Mouse (Mus musculus): ENCODE results near the gene Smagp.

Gene Smagp

GRCm38 (mm10) chr15:100666219-100666696 lies 29.5 kb upstream of the Smagp start:
- no peak for DNase-seq (ENCODE audit: extremely low read depth, low read depth, low spot score)

- no peak for DNase-seq (ENCODE audit: extremely low read depth, low read depth, low spot score)
Observed at GRCm38 (mm10) chr15:100665411-100666218, 28.9 kb upstream of the Smagp start.

DNA sequence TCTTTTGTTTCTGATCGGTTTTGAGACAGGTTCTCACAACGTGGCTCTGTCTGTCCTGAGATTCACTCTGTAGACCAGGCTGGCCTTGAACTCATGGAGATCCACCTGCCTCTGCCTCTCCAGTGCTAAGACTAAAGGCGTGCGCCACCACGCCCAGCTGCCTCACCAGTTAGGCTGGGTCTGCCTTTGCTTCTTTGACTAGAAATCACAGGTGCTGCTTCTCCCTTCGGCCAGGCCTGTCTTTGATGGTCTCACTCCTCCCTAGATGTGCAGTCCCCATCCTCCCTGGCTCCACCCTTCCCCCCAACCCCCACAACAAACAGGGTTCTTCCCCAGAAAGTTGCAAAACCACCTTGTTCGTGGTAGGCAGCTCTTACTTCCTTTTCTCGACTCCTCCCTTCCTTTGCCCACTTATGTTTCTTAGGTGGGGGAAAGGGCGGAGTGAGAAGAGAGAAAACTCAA lies 28.1 kb upstream of the Smagp start:
- no peak for DNase-seq (ENCODE audit: extremely low read depth, low read depth, low spot score)

DNA sequence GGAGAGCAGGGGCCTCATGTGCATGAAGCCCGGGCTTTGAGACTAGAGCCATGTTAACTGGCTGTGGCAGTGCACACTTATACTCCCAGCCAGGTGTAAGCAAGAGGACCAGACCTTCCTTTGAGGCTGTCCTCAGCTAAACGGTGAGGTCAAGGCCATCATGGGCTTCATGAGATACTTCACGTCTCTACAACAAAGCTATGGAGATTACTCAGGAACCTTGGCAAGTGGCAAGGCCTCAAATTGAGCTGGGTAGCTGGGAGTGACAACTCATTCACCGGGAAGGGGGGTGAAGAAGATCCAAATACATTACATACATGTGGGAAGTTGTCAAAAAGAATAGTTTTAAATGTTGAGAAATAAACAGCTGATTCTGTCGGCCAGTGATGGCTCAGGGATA lies 24.1 kb upstream of the Smagp start:
- no peak for DNase-seq (ENCODE audit: extremely low read depth, low read depth, low spot score)

GRCm38 (mm10) chr15:100660306-100660705 lies 23.6 kb upstream of the Smagp start:
- no peak for DNase-seq (ENCODE audit: extremely low read depth, low read depth, low spot score)

DNA sequence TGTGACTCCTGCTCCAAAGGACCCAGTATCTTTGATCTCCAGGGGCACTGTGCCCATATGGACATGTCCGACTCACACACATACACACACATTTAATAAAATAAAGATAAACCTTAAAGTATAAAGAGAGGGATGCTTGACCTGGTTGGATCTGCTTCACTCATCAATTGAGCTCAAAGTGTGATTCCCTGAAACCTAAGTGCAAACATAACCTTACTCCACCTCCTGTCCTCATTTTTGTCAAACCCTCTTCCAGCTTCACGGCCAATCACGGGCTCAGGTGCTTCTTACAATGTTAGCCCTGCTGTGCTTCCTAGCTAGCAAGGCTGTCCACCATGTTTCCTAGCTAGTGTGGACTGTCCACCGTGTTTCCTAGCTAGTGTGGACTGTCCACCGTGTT lies 18.5 kb upstream of the Smagp start:
- DNase-seq (ENCODE audit: extremely low read depth, low read depth, low spot score): no peak

DNA sequence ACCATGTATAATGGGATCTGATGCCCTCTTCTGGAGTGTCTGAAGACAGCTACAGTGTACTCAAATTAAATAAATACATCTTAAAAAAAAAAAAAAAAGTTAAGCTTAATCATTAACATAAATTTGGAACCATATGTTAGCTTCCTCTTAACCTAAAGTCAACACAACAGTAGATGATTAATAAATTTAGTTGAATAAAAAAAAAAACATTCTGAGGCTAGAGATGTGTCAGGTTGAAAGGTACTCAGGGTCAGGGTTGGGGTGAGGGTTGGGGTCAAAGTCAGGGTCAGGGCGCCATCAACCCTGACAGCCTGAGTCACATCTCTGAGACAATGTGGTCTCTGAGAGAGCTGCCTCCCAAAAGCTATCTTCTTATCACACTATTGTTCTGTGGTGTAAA lies 17.5 kb upstream of the Smagp start:
- no peak for DNase-seq (ENCODE audit: extremely low read depth, low read depth, low spot score)

- no peak for DNase-seq (ENCODE audit: extremely low read depth, low read depth, low spot score)
Observed at GRCm38 (mm10) chr15:100651610-100652009, 14.9 kb upstream of the Smagp start.

- no peak for DNase-seq (ENCODE audit: extremely low read depth, low read depth, low spot score)
Observed at GRCm38 (mm10) chr15:100650111-100650510, 13.4 kb upstream of the Smagp start.

DNA sequence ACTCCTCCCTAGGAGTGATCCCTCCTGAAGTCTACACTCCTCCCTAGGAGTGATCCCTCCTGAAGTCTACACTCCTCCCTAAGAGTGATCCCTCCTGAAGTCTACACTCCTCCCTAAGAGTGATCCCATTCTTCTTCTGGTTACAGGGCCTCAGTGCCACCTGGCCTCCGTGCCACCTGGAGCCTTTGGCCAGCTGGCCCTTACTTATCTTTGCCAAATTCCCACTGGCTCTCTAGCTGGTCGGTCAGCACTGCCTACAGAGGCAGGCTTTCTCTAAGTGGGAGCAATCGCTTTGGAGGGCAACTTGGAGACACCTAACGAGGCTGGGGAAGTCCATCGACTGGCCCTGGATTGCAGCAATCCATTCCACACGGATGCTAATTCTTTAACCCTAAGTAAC lies 9.4 kb upstream of the Smagp start:
- no peak for DNase-seq (ENCODE audit: extremely low read depth, low read depth, low spot score)

DNA sequence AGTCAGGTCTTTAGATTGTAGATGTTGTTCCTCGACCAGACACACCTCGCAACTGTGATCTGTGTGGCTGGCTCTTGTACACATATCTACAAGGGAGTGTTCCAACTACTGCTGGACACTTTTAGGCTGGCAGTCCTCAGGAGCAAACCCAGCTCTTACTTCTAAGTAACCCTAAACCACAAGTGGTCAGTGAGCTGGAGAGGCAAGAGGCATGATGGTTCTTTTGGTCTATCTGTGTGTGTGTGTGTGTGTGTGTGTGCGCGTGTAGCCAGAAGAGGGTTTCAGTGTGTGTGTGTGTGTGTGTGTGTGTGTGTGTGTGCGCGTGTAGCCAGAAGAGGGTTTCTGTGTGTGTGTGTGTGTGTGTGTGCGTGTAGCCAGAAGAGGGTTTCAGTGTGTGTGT lies 5.7 kb upstream of the Smagp start:
- DNase-seq (ENCODE audit: extremely low read depth, low read depth, low spot score): no peak

DNA sequence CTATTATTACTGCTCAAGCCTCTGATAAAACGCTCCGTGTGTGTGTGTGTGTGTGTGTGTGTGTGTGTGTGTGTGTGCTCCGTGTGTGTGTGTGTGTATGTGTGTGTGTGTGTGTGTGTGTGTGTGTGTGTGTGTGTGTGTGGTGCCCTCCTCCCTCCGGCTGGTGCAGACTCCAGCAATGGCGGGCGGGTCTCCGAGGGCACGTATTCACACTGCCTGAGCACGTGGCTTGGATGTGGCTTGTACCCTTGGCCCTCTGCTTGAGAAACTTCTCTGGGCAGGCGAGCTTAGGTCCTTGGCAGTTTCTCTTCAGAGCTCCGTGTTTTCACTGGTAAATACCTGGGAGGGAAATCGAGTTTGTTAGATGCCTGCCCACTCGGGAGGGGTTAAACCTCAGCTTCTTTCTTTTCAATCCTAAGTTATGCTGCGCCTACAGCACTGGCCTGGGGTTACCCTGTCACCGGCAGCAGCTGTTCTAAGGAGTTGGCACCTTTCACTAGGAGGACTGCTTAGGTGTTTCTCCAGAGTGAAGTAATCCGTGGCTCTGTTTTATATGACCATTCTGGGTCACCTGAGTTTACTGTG lies 4.6 kb upstream of the Smagp start:
- DNase-seq (ENCODE audit: extremely low read depth, low read depth, low spot score): peak; percentile 87

DNA sequence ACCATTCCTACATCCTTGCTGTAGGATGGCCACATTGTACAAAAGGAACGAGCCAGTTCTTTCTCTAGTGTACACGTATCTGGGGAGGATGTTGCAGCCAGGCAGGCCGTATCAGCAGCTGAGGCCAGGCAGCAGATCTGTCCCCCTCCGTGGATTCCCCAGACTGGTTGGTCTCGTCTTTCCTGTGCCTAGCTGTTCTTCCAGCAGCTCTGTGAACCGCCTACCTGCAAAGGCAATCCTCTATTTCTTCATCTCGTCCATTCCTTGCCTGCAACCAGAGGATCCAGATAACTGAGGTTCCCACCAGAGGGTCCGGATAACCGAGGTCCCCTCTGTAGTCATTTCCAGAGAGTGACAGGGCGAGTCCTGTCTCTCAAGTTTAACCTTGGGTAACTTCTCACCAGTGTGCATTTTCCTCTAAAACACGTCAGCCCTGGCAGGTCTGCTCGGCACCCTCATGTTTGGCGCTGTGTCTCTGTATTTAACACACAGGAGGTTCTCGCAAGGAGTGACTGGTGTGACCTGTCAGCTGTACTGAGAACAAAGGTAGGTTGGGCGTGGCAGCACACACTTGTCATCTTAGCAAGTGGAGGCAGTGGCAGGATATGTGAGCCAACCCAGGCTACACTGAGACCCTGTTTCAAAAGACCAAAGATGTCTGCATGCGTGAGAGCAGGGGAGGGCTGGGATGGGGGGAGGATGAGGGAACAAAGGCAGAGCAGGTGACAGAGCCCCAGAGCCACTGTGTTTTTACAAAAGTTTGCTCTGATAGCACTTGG lies 3.4 kb upstream of the Smagp start:
- DNase-seq (ENCODE audit: extremely low read depth, low read depth, low spot score): no peak

DNA sequence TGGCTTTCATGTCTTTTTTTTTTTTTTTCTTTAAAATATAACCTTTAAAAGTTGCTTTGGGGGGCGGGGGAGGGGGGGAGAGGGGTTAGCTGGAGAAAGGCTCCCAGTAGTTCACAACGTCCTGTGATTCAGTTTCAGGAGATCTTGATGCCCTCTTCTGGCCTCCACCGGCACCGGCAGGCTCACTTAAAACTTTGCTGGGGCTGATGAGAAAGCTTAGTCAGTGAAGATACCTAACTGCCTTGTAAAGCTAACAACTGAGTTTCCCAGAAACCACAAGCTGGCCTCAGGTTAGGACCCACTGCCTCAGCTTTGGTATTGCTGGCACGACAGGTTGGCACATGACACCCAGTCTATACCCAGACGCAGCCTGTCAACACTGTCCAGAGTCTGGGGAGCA lies 921 bp upstream of the Smagp start:
- DNase-seq (ENCODE audit: extremely low read depth, low read depth, low spot score): no peak

- DNase-seq (ENCODE audit: extremely low read depth, low read depth, low spot score): no peak
Observed at GRCm38 (mm10) chr15:100635851-100636645, 692 bp downstream of the Smagp start.

DNA sequence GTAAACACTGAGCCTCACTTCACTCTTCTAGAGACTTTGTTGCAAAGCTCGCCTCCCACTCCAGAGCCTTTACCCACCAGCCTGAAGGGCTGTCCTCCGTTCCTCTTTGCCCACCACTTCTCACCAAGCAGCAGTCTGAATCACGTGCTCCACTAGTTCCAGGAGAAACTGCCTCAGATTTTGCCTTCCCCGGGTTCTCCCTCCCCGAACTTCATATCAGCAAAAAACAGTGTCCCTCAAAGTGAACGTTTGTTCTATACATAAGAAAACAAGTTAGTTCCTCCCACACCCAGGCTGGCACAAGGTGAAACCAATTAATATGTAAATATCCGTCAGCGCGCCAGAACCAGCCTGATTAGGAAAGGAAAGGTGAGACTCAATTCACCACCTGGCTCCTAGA lies 1.5 kb downstream of the Smagp start:
- DNase-seq (ENCODE audit: extremely low read depth, low read depth, low spot score): no peak

DNA sequence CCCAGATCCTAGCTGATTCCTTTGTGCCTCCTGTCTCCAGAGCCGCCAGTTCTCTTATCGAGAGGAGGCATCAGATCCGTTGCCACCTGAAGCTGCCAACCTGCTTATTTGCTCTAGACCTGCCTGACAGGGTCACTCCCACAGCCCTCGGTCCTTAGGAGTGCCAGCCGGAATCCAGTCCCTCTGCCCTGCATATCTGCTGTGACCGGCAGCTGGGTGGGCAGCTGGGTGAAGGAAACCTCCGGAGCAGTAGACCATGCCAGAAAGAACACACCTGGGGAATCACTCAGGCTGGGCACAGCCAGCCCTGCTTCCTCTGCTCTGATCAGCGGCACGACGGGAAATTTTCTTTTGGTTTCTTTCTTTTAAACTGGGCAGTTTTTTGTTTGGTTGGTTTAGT lies 3.4 kb downstream of the Smagp start:
- DNase-seq (ENCODE audit: extremely low read depth, low read depth, low spot score): no peak

DNA sequence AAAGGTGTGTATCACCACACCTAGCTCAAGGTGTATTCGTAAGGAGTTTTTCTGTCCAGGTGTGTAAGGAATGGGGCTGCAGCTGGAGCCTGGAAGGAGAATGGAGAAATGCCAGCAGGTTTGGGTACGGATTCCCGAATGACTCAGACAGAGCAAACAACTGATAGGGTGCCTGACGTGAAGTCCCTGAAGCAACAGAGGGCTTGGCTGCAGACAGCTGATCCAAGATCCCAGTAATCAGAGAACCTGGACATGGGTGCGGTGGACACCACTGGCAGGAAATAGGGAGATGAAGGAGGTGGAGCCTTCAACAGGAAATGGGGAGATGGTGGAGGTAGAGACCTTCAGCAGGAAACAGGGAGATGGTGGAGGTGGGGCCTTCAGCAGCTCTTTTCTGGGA lies 4.4 kb downstream of the Smagp start:
- DNase-seq (ENCODE audit: extremely low read depth, low read depth, low spot score): no peak

DNA sequence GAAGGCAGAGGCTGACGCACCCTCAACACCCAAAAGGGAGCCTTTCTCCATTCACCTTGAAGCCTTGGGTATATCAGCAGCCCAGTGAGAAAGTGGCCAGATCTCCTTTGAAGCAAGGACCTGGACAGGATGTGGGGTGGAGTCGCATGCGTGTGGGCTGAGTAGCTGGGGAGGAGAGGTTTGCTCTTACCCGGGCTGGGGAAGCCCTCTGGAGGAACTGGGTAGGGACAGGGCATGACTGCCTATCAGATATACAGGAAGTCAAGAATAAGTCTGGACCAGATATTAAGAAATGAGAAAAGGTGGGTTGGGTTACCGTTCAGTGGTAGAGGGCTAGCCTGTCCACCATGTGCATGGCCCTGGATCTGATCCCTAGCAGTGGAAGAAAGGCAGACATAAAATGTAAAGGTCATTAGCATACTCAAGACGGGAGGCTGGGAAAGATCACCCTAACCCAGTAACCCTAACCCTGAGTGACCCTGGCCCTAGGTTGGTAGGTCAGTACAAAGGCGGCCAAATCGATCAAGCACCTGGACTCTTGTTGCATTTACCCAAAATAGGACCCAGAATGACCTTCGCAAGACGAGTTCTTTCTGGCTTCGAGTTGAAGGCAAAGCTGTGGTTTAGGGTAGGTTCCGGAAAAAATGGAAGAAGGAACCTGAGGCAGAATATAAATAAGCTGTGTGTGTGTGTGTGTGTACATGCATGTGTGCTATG lies 5.1 kb downstream of the Smagp start:
- no peak for DNase-seq (ENCODE audit: extremely low read depth, low read depth, low spot score)

DNA sequence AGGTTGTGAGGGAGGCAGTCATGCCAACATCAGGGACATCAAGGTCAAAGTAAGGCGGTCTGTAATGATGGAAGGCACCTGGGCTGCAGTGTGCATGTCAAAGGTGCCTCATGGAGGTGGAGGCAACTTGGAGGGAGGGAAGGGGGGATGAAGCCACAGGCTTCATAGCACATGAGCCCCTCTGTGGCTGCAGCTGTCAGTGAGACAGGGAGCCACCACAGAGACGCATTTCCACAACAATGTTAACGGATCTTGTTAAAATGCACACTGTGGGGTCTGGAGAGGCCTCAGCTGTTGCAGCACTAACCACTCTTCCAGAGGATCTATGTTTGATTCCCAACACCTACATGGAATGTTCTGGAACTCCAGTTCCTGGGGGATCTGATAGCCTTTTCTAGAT lies 6.6 kb downstream of the Smagp start:
- no peak for DNase-seq (ENCODE audit: extremely low read depth, low read depth, low spot score)

All from fat pad, adult 2 months (tissue).